Mouse (Mus musculus) liver (tissue): ENCODE measurements at regions not wholly inside any gene's neighbourhood (a gene's known extent, or its start where the extent isn't known, plus 50 kb on each side); places are given as distances from the start of the nearest gene placed in this dataset.

Experiments used
- DNase-seq: peaks from one replicate; pipeline ENCODE4 v3.0.0-alpha.2; 2020; ENCODE audit warnings: mixed read lengths

DNA sequence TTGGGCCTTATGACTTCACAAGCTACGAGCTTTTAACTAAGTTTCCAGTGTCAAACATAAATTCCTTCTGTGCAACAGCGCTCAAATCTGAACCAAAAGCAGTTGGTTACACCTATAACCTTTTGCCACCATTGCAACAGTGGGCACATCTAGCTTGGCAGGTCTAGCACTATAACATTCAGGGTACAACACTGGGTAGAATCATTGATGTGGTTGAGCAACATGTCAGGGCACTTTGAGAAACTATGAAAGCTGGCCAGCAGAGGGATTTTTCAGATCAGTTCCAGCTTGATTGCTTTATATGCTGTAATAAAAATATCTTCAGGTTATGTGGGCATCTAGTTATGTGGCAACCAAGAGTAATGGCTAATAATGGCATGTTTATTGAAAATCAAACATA lies 63.8 kb upstream of the Slc7a11 start:
- no peak for DNase-seq
